Mouse (Mus musculus): Measurements from ENCODE around the gene Etfrf1. TPM values are rescaled to one million over a fixed set of nuclear protein-coding genes. Genes with fewer than 3 reads are reported as not detected.

Gene Etfrf1
- polyA plus RNA-seq (2014; fragmentation: Nextera tagmentation; extraction: Ambion mirVana): 23.2 and 26.6 TPM in 2 replicates

DNA sequence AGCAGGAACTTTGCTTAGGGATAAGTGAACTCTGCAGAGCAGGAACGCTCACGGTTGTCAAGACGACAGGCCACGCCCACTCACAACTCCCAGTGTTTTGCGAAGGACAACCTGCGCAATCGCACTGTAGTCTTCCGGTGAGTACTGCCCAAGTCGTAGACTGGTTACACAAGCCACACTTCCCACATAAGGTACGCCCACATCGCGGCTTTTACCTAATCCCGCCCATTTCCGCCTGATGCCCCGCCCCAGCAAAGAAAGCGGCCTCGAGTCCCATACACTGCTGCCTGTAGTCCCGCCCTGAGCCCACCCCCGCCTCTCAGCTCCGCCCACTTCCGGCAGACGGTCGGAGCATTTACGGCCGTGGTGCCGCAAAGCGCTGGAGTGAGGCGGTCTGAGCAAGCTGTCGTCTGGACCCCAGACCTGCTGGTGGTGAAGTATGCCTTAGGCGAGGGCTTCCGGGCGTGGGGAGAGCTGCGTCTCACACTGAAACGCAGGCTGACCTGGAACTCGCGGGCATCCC, at the start of gene Etfrf1, which contains the start of gene Casc1:
Gene Etfrf1, plus strand, starts transcription at position 319 of the 523 bp plus-strand sequence.
Gene Casc1, minus strand, starts transcription at position 190 of the 523 bp plus-strand sequence.
- H3K27ac ChIP-seq (ENCODE audit: low read depth, low read length): peak within 1 kb of the TSS; percentile 91
- under 1% methylated on average over 33 of the region's 36 CpGs for WGBS
- no peaks in the 10 kb centered on the region for H3K9me3 ChIP-seq (replicated peaks; ENCODE audit: control insufficient read depth, low read length)
- peak within 1 kb of the TSS; percentile 74 for H3K9ac ChIP-seq (ENCODE audit: low read length)
- H3K27me3 ChIP-seq (replicated peaks; ENCODE audit: control insufficient read depth, insufficient read depth, low read length): no peaks in the 10 kb centered on the region
- peaks cover 1% of the 10 kb centered on the region; the same call in 1 of the 2 replicates for H3K36me3 ChIP-seq (ENCODE audit: control insufficient read depth, insufficient read depth, low read length)
- H3K4me1 ChIP-seq (ENCODE audit: control insufficient read depth, insufficient read depth, low read length): peaks cover 4% of the 10 kb centered on the region; the same call in 1 of the 2 replicates
- H3K4me3 ChIP-seq (ENCODE audit: low read depth, low read length): peak within 1 kb of the TSS; percentile 45
- DNase-seq (ENCODE audit: low spot score) (peak; percentile 100), ATAC-seq (peak; percentile 100)
- H3K4me2 ChIP-seq (ENCODE audit: low read length): peak within 1 kb of the TSS; percentile 58

DNA sequence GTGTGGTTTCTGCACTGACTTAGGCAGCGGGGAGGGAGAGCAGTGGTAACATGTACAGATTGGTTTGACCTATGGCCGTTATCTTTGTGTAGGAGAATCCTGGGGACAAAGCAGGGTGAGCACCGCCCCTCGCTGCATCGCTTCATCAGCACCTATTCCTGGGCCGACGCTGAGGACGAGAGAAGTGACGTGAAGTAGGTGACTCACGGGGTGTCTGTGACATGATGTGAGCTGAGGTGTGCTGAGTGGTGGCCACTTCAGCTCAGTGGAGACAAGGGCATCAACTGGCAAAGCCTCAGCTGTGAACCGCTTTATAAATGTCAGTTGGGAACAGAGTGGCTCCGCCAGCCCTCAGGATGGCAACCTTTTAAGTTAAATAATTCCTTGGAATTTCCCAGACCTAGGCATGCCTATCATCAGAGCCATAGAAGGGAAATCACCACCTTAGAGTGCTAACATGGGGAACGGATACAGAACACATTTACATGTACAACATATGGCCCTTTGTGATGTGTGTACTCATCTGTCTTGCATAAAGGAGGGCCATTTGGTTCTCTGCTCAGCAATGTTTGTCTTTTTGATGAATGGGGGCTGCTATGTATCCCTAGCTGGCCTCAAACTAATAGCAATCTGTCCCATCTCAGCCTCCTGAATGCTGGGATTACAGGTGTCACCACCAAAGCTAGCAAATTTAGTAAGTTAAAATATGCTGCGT, 38.9 kb upstream of the Etfrf1 start:
- H3K9me3 ChIP-seq (replicated peaks; ENCODE audit: control insufficient read depth, low read length): no peaks in the 10 kb centered on the region
- H3K27me3 ChIP-seq (replicated peaks; ENCODE audit: control insufficient read depth, insufficient read depth, low read length): peaks cover 5% of the 10 kb centered on the region; the same call in 1 of the 2 replicates
- H3K4me1 ChIP-seq (ENCODE audit: control insufficient read depth, insufficient read depth, low read length): peaks cover 10% of the 10 kb centered on the region
- no peak overlapping the region for H3K4me2 ChIP-seq (ENCODE audit: low read length)
- ATAC-seq: peak; percentile 56; the same call in 1 of the 2 replicates
- 76% methylated on average over 14 of the region's 14 CpGs for WGBS
- no peak overlapping the region for H3K27ac ChIP-seq (ENCODE audit: low read depth, low read length)
- H3K9ac ChIP-seq (ENCODE audit: low read length): no peak overlapping the region
- DNase-seq (ENCODE audit: low spot score): peak; percentile 33
- H3K36me3 ChIP-seq (ENCODE audit: control insufficient read depth, insufficient read depth, low read length): no peaks in the 10 kb centered on the region
- H3K4me3 ChIP-seq (ENCODE audit: low read depth, low read length): no peak overlapping the region

DNA sequence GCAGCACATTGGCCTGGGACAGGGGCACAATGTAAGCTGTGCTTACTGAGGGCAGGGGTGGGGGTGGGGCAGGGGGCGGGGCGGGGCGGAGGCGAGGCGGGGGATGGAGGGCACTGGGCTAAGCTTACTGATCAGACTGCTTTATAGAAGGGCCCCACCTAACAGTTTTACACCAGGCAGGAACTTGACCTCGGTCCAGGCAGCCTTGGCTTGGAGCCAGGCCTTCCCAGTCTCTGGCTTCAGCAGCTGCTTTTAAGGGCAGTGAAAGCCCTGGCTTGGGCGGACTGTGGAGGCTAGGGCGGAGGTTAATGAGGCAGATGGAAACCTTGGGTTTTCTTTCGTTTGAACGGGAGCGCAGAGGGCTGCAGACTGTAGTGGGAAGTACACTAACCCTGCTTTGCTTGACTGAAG, 37.1 kb upstream of the Etfrf1 start:
- Histone ChIP-seq H3K4me2 (ENCODE audit: low read length) (0 out of 2 replicates have a peak overlapping the region, but pooled peaks have one; percentile 22), H3K27ac (ENCODE audit: low read depth, low read length) (no peak overlapping the region)
- 4% methylated on average over 11 of the region's 11 CpGs for WGBS

DNA sequence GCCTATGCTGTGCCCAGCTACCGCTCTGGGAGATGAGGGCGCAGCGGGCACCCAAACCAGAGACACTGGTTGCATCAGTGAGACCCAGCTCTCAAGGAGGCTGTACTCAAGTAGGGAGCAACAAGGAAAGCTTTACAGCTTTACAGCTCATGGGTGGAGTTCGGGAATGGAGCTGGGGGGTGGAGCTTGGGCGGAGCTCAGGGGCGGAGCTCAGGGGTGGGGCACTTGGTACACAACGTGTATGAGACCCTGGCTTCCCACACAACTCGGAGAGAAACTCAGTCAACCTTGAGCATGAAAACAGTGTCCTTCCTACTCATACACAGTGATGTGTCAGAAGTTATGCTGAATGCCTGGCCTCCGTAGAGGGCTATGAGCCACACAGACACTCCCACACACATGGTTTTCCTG, 35.4 kb upstream of the Etfrf1 start:
- Histone ChIP-seq H3K36me3 (ENCODE audit: control insufficient read depth, insufficient read depth, low read length) (no peaks in the 10 kb centered on the region), H3K27ac (ENCODE audit: low read depth, low read length) (no peak overlapping the region), H3K4me1 (ENCODE audit: control insufficient read depth, insufficient read depth, low read length) (peaks cover 10% of the 10 kb centered on the region), H3K9me3 (replicated peaks; ENCODE audit: control insufficient read depth, low read length) (no peaks in the 10 kb centered on the region), H3K4me2 (ENCODE audit: low read length) (no peak overlapping the region), H3K9ac (ENCODE audit: low read length) (no peak overlapping the region), H3K27me3 (replicated peaks; ENCODE audit: control insufficient read depth, insufficient read depth, low read length) (peaks cover 5% of the 10 kb centered on the region; the same call in 1 of the 2 replicates), H3K4me3 (ENCODE audit: low read depth, low read length) (no peak overlapping the region)
- 39% methylated on average over 9 of the region's 9 CpGs for WGBS
- DNase-seq (ENCODE audit: low spot score): no peak
- ATAC-seq: no peak

More for the DNA sequence above, 37.1 kb upstream of the Etfrf1 start:
- ATAC-seq (peak; percentile 76), DNase-seq (ENCODE audit: low spot score) (peak; percentile 73)
- Histone ChIP-seq H3K4me3 (ENCODE audit: low read depth, low read length) (no peak overlapping the region), H3K9ac (ENCODE audit: low read length) (no peak overlapping the region), H3K36me3 (ENCODE audit: control insufficient read depth, insufficient read depth, low read length) (no peaks in the 10 kb centered on the region), H3K27me3 (replicated peaks; ENCODE audit: control insufficient read depth, insufficient read depth, low read length) (peaks cover 5% of the 10 kb centered on the region; the same call in 1 of the 2 replicates), H3K4me1 (ENCODE audit: control insufficient read depth, insufficient read depth, low read length) (peaks cover 10% of the 10 kb centered on the region), H3K9me3 (replicated peaks; ENCODE audit: control insufficient read depth, low read length) (no peaks in the 10 kb centered on the region)

DNA sequence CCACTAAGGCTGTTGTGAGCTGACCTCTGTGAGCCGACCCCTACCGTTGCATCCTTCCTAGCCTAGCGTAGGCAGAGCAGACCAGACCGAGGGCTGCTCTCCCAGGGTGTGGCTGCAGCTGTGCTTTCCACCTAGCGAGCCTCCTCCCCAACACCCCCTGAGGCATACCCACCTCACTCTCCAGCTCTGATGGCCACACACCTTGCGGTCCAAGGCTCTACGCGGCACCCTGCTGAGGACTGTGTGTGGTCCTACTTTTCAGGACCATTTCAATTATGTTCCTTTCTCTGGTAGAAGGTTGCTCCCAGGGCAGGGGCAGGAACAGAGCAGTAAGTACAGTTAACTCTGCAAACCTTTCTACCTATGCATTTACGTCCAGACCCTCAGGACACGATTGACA, 34.5 kb upstream of the Etfrf1 start:
- Histone ChIP-seq H3K4me2 (ENCODE audit: low read length) (no peak overlapping the region), H3K4me1 (ENCODE audit: control insufficient read depth, insufficient read depth, low read length) (peaks cover 10% of the 10 kb centered on the region), H3K4me3 (ENCODE audit: low read depth, low read length) (no peak overlapping the region), H3K27me3 (replicated peaks; ENCODE audit: control insufficient read depth, insufficient read depth, low read length) (peaks cover 5% of the 10 kb centered on the region; the same call in 1 of the 2 replicates), H3K27ac (ENCODE audit: low read depth, low read length) (no peak overlapping the region), H3K36me3 (ENCODE audit: control insufficient read depth, insufficient read depth, low read length) (no peaks in the 10 kb centered on the region), H3K9me3 (replicated peaks; ENCODE audit: control insufficient read depth, low read length) (no peaks in the 10 kb centered on the region), H3K9ac (ENCODE audit: low read length) (no peak overlapping the region)
- DNase-seq (ENCODE audit: low spot score) (no peak), ATAC-seq (no peak)
- WGBS: 40% methylated on average over 10 of the region's 10 CpGs

DNA sequence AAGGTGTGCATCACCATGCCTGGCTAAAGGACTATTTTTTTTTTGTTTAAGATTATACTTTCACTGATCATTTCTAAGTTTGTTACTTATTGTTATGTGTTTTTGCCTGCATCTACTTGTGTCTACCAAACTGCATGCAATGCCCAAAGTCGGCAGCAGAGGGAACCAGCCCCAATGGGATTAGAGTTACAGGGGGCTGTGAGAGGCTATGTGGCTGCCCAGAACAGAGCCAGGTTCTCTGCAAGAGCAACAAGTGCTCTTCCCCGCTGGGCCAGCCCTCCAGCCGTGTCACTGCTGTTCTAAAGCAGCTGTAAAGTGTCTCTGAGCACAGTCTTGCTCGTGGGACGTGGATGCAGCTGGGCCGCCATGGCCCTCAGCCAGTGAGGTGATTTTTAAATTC, 31.3 kb upstream of the Etfrf1 start:
- H3K27me3 ChIP-seq (replicated peaks; ENCODE audit: control insufficient read depth, insufficient read depth, low read length): peaks cover 3% of the 10 kb centered on the region; the same call in 1 of the 2 replicates
- H3K27ac ChIP-seq (ENCODE audit: low read depth, low read length): no peak overlapping the region
- ATAC-seq: peak; percentile 55; the same call in 1 of the 2 replicates
- H3K4me3 ChIP-seq (ENCODE audit: low read depth, low read length): no peak overlapping the region
- peak; percentile 66 for DNase-seq (ENCODE audit: low spot score)
- no peak overlapping the region for H3K4me2 ChIP-seq (ENCODE audit: low read length)
- H3K9me3 ChIP-seq (replicated peaks; ENCODE audit: control insufficient read depth, low read length): no peaks in the 10 kb centered on the region
- no peaks in the 10 kb centered on the region for H3K36me3 ChIP-seq (ENCODE audit: control insufficient read depth, insufficient read depth, low read length)
- H3K9ac ChIP-seq (ENCODE audit: low read length): no peak overlapping the region
- peaks cover under 1% of the 10 kb centered on the region for H3K4me1 ChIP-seq (ENCODE audit: control insufficient read depth, insufficient read depth, low read length)
- 24% methylated on average over 6 of the region's 6 CpGs for WGBS

DNA sequence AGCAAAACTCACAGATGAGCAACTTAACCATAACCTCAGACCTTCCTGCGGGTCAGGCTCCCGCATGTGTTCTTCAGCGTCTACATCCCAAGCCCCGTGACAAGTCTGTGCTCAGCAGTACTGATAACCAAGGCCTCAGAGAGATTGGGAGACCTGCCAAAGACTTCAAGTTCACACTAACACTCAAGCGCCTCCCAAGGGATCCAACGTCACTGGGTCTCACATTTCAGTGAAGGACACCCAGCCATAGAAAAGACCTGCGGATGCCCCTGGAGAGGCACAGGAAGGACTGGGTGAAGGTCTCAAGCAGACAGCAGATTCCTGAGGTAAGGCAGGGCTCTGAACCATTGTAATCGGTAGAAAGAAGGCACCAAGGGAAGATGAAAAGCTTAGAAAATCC, 28.9 kb upstream of the Etfrf1 start:
- WGBS: 81% methylated on average over 8 of the region's 8 CpGs
- Histone ChIP-seq H3K4me2 (ENCODE audit: low read length) (no peak overlapping the region), H3K9me3 (replicated peaks; ENCODE audit: control insufficient read depth, low read length) (no peaks in the 10 kb centered on the region), H3K9ac (ENCODE audit: low read length) (no peak overlapping the region), H3K4me1 (ENCODE audit: control insufficient read depth, insufficient read depth, low read length) (no peaks in the 10 kb centered on the region), H3K4me3 (ENCODE audit: low read depth, low read length) (no peak overlapping the region), H3K27me3 (replicated peaks; ENCODE audit: control insufficient read depth, insufficient read depth, low read length) (no peaks in the 10 kb centered on the region), H3K27ac (ENCODE audit: low read depth, low read length) (no peak overlapping the region), H3K36me3 (ENCODE audit: control insufficient read depth, insufficient read depth, low read length) (no peaks in the 10 kb centered on the region)
- DNase-seq (ENCODE audit: low spot score) (no peak), ATAC-seq (no peak)

DNA sequence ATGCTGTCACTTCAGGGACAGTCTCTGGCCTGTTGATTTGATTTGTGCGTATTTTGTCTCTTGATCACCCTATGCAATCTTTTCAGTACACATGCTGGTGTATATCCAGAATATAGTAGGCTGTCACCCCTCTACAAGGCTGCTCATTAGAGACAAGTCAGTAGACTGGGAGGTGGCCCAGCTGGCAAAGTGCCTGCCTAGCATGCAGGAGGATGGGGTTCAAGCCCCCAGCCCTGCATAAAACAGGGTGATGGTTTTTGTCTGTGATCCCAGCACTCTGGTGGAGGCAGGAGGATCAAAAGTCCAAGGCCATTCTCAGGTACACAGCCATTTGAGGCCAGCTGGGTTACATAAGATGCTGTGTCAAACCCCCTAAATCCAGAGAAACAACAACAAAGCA, 24.8 kb upstream of the Etfrf1 start:
- ATAC-seq (no peak), DNase-seq (ENCODE audit: low spot score) (no peak)
- no peaks in the 10 kb centered on the region for H3K27me3 ChIP-seq (replicated peaks; ENCODE audit: control insufficient read depth, insufficient read depth, low read length)
- 71% methylated on average over 1 of the region's 1 CpGs for WGBS
- H3K36me3 ChIP-seq (ENCODE audit: control insufficient read depth, insufficient read depth, low read length): no peaks in the 10 kb centered on the region
- H3K4me1 ChIP-seq (ENCODE audit: control insufficient read depth, insufficient read depth, low read length): no peaks in the 10 kb centered on the region
- no peak overlapping the region for H3K9ac ChIP-seq (ENCODE audit: low read length)
- no peaks in the 10 kb centered on the region for H3K9me3 ChIP-seq (replicated peaks; ENCODE audit: control insufficient read depth, low read length)
- H3K4me2 ChIP-seq (ENCODE audit: low read length): no peak overlapping the region
- H3K4me3 ChIP-seq (ENCODE audit: low read depth, low read length): no peak overlapping the region
- no peak overlapping the region for H3K27ac ChIP-seq (ENCODE audit: low read depth, low read length)

Data from forebrain, embryonic 14.5 days (tissue).